Mouse (Mus musculus): ENCODE data around the gene Myrfl. TPM values are rescaled to one million over a fixed set of nuclear protein-coding genes. Genes with fewer than 3 reads are reported as not detected.

Gene Myrfl
- polyA plus RNA-seq (2012; ENCODE audit: insufficient read depth, low replicate concordance): not detected in 2 replicates

- Histone ChIP-seq H3K4me3 (replicated peaks) (no peak within 1 kb of the TSS), H3K27me3 (replicated peaks) (no peaks in the 10 kb centered on the region), H3K9me3 (no peaks in the 10 kb centered on the region), H3K36me3 (replicated peaks; ENCODE audit: low read length) (no peaks in the 10 kb centered on the region), H3K4me1 (peaks cover 13% of the 10 kb centered on the region; the same call in 1 of the 2 replicates)
- TF ChIP-seq FLI1 (IDR thresholded peaks at IDR 0.05; ENCODE audit: low read length) (no peak), GATA1 (IDR thresholded peaks at IDR 0.05; ENCODE audit: borderline replicate concordance, low read length) (no peak)
Measured at GRCm38 (mm10) chr10:116896336-116897177, at the start of gene Myrfl. TSS of gene Myrfl (minus strand) at chr10:116896919.

- Histone ChIP-seq H3K36me3 (replicated peaks; ENCODE audit: low read length) (peaks cover 13% of the 10 kb centered on the region), H3K4me3 (replicated peaks) (no peak overlapping the region), H3K27me3 (replicated peaks) (peaks cover 3% of the 10 kb centered on the region), H3K9me3 (peaks cover 13% of the 10 kb centered on the region), H3K4me1 (peaks cover 20% of the 10 kb centered on the region)
- TF ChIP-seq FLI1 (IDR thresholded peaks at IDR 0.05; ENCODE audit: low read length) (no peak), GATA1 (IDR thresholded peaks at IDR 0.05; ENCODE audit: borderline replicate concordance, low read length) (no peak)
Measured at GRCm38 (mm10) chr10:116944940-116945339, 48.2 kb upstream of the Myrfl start.

DNA sequence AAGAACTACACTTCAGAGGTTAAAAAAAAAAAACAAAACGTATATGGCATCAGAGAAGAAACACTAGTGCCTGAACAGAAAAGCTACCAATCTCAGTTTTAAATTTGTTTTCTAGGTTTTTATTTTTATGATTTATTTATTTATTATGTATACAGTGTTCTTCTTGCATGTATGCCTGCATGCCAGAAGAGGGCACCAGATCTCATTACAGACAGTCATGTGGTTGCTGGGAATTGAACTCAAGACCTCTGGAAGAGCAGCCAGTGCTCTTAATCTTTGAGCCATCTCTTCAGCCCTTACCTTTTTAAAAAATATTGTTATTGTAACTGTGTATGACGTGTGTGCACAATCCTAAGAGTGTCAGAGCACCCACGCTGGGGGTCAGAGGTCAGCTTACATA, 47.4 kb upstream of the Myrfl start:
- Histone ChIP-seq H3K27me3 (replicated peaks) (no peaks in the 10 kb centered on the region), H3K9me3 (peaks cover 13% of the 10 kb centered on the region), H3K4me1 (peaks cover 14% of the 10 kb centered on the region), H3K4me3 (replicated peaks) (no peak overlapping the region), H3K36me3 (replicated peaks; ENCODE audit: low read length) (peaks cover 18% of the 10 kb centered on the region)
- TF ChIP-seq FLI1 (IDR thresholded peaks at IDR 0.05; ENCODE audit: low read length) (no peak), GATA1 (IDR thresholded peaks at IDR 0.05; ENCODE audit: borderline replicate concordance, low read length) (no peak)

DNA sequence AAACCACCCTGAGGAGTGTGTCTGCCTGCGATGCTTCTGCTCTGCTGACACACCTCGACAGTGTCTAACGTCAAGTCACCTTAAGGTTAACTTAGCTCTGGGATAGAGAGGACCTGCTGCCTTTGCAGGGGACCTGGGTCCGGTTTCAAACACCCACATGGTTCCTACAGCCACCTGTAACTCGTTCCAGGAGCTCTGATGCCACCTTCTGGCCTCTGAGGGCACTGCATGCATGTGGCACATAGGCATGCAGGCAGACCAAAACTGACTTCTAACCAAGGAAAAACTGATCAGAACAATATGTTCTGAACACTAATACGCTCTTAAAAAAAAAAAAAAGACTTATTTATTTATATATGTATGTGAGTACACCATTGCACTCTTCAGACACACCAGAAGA, 46.3 kb upstream of the Myrfl start:
- TF ChIP-seq GATA1 (IDR thresholded peaks at IDR 0.05; ENCODE audit: borderline replicate concordance, low read length): no peak
- H3K4me3 ChIP-seq (replicated peaks): no peak overlapping the region
- peaks cover 10% of the 10 kb centered on the region for H3K4me1 ChIP-seq
- no peaks in the 10 kb centered on the region for H3K27me3 ChIP-seq (replicated peaks)
- H3K36me3 ChIP-seq (replicated peaks; ENCODE audit: low read length): peaks cover 29% of the 10 kb centered on the region
- peaks cover 13% of the 10 kb centered on the region for H3K9me3 ChIP-seq

DNA sequence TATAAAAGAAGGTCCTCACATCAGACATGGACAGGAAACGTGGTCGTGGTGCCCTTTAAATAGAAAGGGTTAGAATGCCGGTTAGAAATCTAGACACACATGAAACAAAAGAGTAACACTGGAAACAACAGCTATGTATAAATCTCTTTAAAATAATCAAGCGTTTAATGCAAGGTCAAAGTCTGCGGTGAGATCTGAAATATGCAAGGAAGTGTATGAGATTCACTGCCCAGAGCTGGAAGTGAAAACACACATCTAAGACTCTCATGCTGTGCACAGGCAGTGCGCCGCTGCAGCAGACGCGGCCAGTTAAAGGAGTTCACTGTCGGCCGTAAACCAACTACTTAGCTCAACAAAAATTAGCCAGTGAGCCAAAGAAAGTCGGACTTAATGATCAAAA, 38.3 kb upstream of the Myrfl start:
- peaks cover 27% of the 10 kb centered on the region for H3K4me1 ChIP-seq
- H3K36me3 ChIP-seq (replicated peaks; ENCODE audit: low read length): peaks cover 63% of the 10 kb centered on the region
- TF ChIP-seq GATA1 (IDR thresholded peaks at IDR 0.05; ENCODE audit: borderline replicate concordance, low read length) (no peak), FLI1 (IDR thresholded peaks at IDR 0.05; ENCODE audit: low read length) (no peak)
- no peaks in the 10 kb centered on the region for H3K9me3 ChIP-seq
- no peaks in the 10 kb centered on the region for H3K27me3 ChIP-seq (replicated peaks)
- no peak overlapping the region for H3K4me3 ChIP-seq (replicated peaks)

- TF ChIP-seq GATA1 (IDR thresholded peaks at IDR 0.05; ENCODE audit: borderline replicate concordance, low read length) (no peak), FLI1 (IDR thresholded peaks at IDR 0.05; ENCODE audit: low read length) (no peak)
- Histone ChIP-seq H3K4me3 (replicated peaks) (no peak overlapping the region), H3K9me3 (no peaks in the 10 kb centered on the region), H3K36me3 (replicated peaks; ENCODE audit: low read length) (peaks cover 55% of the 10 kb centered on the region), H3K27me3 (replicated peaks) (no peaks in the 10 kb centered on the region), H3K4me1 (peaks cover 28% of the 10 kb centered on the region)
Measured at GRCm38 (mm10) chr10:116933794-116934193, 37.1 kb upstream of the Myrfl start.

DNA sequence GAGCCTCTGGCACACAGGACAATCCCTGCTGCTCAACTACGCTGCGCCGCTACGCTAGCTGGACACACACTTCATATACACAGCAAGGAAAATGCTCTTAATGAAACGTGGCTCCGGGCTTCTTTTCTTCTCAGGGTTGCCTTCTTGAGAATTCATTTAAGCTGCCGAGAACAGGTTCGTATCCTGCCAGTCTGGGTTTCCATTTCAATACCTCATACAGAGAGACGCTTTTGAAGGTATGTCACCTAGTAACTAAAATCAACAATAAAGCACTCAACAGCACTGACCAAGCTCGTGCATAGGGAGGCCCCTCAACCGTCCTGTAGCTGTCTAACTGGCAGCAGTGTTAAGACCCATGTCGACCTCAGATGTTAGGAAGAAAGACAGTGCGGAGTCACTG, 35.7 kb upstream of the Myrfl start:
- H3K36me3 ChIP-seq (replicated peaks; ENCODE audit: low read length): peaks cover 51% of the 10 kb centered on the region
- H3K4me3 ChIP-seq (replicated peaks): no peak overlapping the region
- H3K27me3 ChIP-seq (replicated peaks): no peaks in the 10 kb centered on the region
- no peaks in the 10 kb centered on the region for H3K9me3 ChIP-seq
- H3K4me1 ChIP-seq: peaks cover 28% of the 10 kb centered on the region
- TF ChIP-seq GATA1 (IDR thresholded peaks at IDR 0.05; ENCODE audit: borderline replicate concordance, low read length): no peak
- no peak for TF ChIP-seq FLI1 (IDR thresholded peaks at IDR 0.05; ENCODE audit: low read length)

DNA sequence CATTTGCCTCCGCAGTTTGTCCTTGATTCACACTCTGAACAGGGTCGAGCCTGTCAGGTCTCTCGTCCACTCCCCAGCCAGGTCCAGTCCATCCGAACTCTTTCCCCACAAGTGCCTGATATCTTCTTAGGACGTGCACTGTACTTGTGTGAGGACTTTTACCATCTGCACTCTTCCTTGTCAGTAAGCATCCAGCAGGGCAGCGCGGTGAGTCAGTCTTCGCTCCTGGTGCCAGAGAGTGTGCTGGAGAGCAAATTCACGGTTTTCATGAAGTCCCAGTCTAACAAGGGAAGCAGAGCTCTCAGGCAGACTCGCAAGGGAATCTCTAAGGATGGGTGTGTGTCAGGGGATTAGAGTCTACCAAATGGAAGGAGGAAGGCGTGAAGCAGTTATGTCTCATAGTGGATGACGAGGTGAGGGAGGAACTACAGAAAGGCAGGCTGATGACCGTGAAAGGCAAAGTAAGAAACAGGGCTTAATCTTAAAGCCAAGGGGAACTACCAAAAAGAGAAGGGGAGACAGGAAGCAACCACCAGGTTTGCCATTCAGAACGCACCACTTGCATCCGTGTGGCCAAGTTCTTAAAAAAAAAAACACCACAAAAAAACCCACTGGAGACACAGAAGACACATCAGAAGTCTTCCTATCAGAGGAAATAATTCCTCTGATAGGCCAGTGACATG, 34.9 kb upstream of the Myrfl start:
- H3K36me3 ChIP-seq (replicated peaks; ENCODE audit: low read length): peaks cover 51% of the 10 kb centered on the region
- no peak overlapping the region for H3K4me3 ChIP-seq (replicated peaks)
- no peaks in the 10 kb centered on the region for H3K9me3 ChIP-seq
- peaks cover 23% of the 10 kb centered on the region for H3K4me1 ChIP-seq
- no peaks in the 10 kb centered on the region for H3K27me3 ChIP-seq (replicated peaks)
- TF ChIP-seq GATA1 (IDR thresholded peaks at IDR 0.05; ENCODE audit: borderline replicate concordance, low read length): no peak
- no peak for TF ChIP-seq FLI1 (IDR thresholded peaks at IDR 0.05; ENCODE audit: low read length)

DNA sequence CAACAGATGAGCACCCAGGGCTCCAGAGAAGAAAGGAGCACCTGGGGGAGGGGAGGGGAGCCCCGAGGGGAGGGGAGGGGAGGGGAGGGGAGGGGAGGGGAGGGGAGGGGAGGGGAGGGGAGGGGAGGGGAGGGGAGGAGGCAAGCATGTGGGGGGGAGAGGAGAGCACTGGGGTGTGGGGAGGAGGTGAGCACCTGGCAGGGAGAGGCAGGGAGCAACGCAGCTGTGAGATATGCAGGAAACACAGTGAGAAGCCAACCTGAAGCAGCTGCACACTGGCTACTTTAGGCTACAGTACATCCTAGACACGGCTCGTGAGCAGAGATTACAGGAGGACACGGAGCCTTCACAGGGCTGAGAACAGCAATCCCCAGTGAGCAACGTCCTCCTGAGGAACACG, 34.2 kb upstream of the Myrfl start:
- peaks cover 50% of the 10 kb centered on the region for H3K36me3 ChIP-seq (replicated peaks; ENCODE audit: low read length)

GRCm38 (mm10) chr10:116930506-116930905, 33.8 kb upstream of the Myrfl start:
- H3K4me3 ChIP-seq (replicated peaks): no peak overlapping the region
- H3K36me3 ChIP-seq (replicated peaks; ENCODE audit: low read length): peaks cover 52% of the 10 kb centered on the region
- H3K4me1 ChIP-seq: peaks cover 18% of the 10 kb centered on the region
- no peaks in the 10 kb centered on the region for H3K27me3 ChIP-seq (replicated peaks)
- H3K9me3 ChIP-seq: no peaks in the 10 kb centered on the region
- TF ChIP-seq GATA1 (IDR thresholded peaks at IDR 0.05; ENCODE audit: borderline replicate concordance, low read length): no peak
- no peak for TF ChIP-seq FLI1 (IDR thresholded peaks at IDR 0.05; ENCODE audit: low read length)

More for the DNA sequence above, 34.2 kb upstream of the Myrfl start:
- Histone ChIP-seq H3K4me1 (peaks cover 18% of the 10 kb centered on the region), H3K9me3 (no peaks in the 10 kb centered on the region), H3K27me3 (replicated peaks) (no peaks in the 10 kb centered on the region), H3K4me3 (replicated peaks) (no peak overlapping the region)
- TF ChIP-seq FLI1 (IDR thresholded peaks at IDR 0.05; ENCODE audit: low read length) (no peak), GATA1 (IDR thresholded peaks at IDR 0.05; ENCODE audit: borderline replicate concordance, low read length) (no peak)

Measured in megakaryocyte, embryonic 14.5 days (primary cell).